Mouse (Mus musculus): ENCODE measurements around the gene Mbtps1.
A peak's percentile ranks its signal among the peaks of the same experiment; 100 is the strongest.

Mbtps1 gene

GRCm38 (mm10) chr8:119501598-119501997, 56.9 kb downstream of the Mbtps1 start, which contains the start of gene Slc38a8:
Gene Slc38a8 (minus strand): TSS chr8:119501698.
- DNase-seq = no peak

GRCm38 (mm10) chr8:119499836-119500235, 58.7 kb downstream of the Mbtps1 start:
- no peak for DNase-seq

- peak; percentile 80 to 84 for DNase-seq
These were observed 61.7 kb downstream of the Mbtps1 start for GRCm38 (mm10) chr8:119496848-119497247.

- no peak for DNase-seq
These were observed 71.4 kb downstream of the Mbtps1 start for GRCm38 (mm10) chr8:119487093-119487492.

- peak; percentile 45 to 56 for DNase-seq
These were observed 74.2 kb downstream of the Mbtps1 start for GRCm38 (mm10) chr8:119484145-119484896.

- no peak for DNase-seq
These were observed 79.9 kb downstream of the Mbtps1 start for GRCm38 (mm10) chr8:119478684-119479083.

GRCm38 (mm10) chr8:119468091-119468490, 90.4 kb downstream of the Mbtps1 start:
- DNase-seq = no peak

- DNase-seq = no peak
These were observed 91.7 kb downstream of the Mbtps1 start for GRCm38 (mm10) chr8:119466794-119467193.

GRCm38 (mm10) chr8:119466105-119466504, 92.4 kb downstream of the Mbtps1 start:
- DNase-seq = no peak

- DNase-seq = no peak
These were observed 94.8 kb downstream of the Mbtps1 start for GRCm38 (mm10) chr8:119463709-119464108.

GRCm38 (mm10) chr8:119461356-119461755, 97.2 kb downstream of the Mbtps1 start:
- DNase-seq = no peak

- no peak for DNase-seq
These were observed 98.8 kb downstream of the Mbtps1 start for GRCm38 (mm10) chr8:119459724-119460123.
